Mouse (Mus musculus) liver, adult 2 months (tissue): Measurements from ENCODE around the gene Hamp2.

Source experiments
- CTCF ChIP-seq: fragments of 200-500 bp; IDR thresholded peaks from 2 replicates; pipeline ENCODE4 v1.5.1; 2011; ENCODE audit warnings: low read depth, low read length, control low read depth
- POLR2A ChIP-seq: fragments of 200-500 bp; IDR thresholded peaks from 2 replicates; pipeline ENCODE4 v1.6.1; 2011; ENCODE audit warnings: low read length, control low read depth; ENCODE audit not compliant: insufficient read depth; ENCODE audit errors: extremely low read depth

- no peak for TF ChIP-seq CTCF
- TF ChIP-seq POLR2A, result no peak
Measured at GRCm38 (mm10) chr7:30891746-30892145, 32.7 kb downstream of the Hamp2 start.
